Mouse (Mus musculus): ENCODE results near the gene Ctnnbl1.
A peak's percentile ranks its signal among the peaks of the same experiment; 100 is the strongest.

The Ctnnbl1 gene

GRCm38 (mm10) chr2:157723883-157724573 is 13.2 kb upstream of the Ctnnbl1 start:
- Histone ChIP-seq H3K27me3 (ENCODE audit: control insufficient read depth, insufficient read depth, low read length, poor library complexity, severe bottlenecking) (no peaks in the 10 kb centered on the region), H3K36me3 (ENCODE audit: control insufficient read depth, insufficient read depth, low read length, poor library complexity, severe bottlenecking) (no peaks in the 10 kb centered on the region)
- no peak for DNase-seq (ENCODE audit: low read depth, low spot score)

- Histone ChIP-seq H3K27me3 (ENCODE audit: control insufficient read depth, insufficient read depth, low read length, poor library complexity, severe bottlenecking) (no peaks in the 10 kb centered on the region), H3K36me3 (ENCODE audit: control insufficient read depth, insufficient read depth, low read length, poor library complexity, severe bottlenecking) (no peaks in the 10 kb centered on the region)
- DNase-seq (ENCODE audit: low read depth, low spot score) = no peak
Measured at GRCm38 (mm10) chr2:157724574-157724914, 12.7 kb upstream of the Ctnnbl1 start.

- no peaks in the 10 kb centered on the region for H3K27me3 ChIP-seq (ENCODE audit: control insufficient read depth, insufficient read depth, low read length, poor library complexity, severe bottlenecking)
- peak; percentile 8 for DNase-seq (ENCODE audit: low read depth, low spot score)
- H3K36me3 ChIP-seq (ENCODE audit: control insufficient read depth, insufficient read depth, low read length, poor library complexity, severe bottlenecking) = no peaks in the 10 kb centered on the region; the same call in 1 of the 2 replicates
Measured at GRCm38 (mm10) chr2:157744619-157745018, 7.4 kb downstream of the Ctnnbl1 start.

GRCm38 (mm10) chr2:157745735-157746134 is 8.5 kb downstream of the Ctnnbl1 start:
- H3K36me3 ChIP-seq (ENCODE audit: control insufficient read depth, insufficient read depth, low read length, poor library complexity, severe bottlenecking) = no peaks in the 10 kb centered on the region; the same call in 1 of the 2 replicates
- DNase-seq (ENCODE audit: low read depth, low spot score) = no peak
- H3K27me3 ChIP-seq (ENCODE audit: control insufficient read depth, insufficient read depth, low read length, poor library complexity, severe bottlenecking) = no peaks in the 10 kb centered on the region

GRCm38 (mm10) chr2:157746558-157746957 is 9.4 kb downstream of the Ctnnbl1 start:
- no peak for DNase-seq (ENCODE audit: low read depth, low spot score)
- Histone ChIP-seq H3K27me3 (ENCODE audit: control insufficient read depth, insufficient read depth, low read length, poor library complexity, severe bottlenecking) (no peaks in the 10 kb centered on the region), H3K36me3 (ENCODE audit: control insufficient read depth, insufficient read depth, low read length, poor library complexity, severe bottlenecking) (no peaks in the 10 kb centered on the region; the same call in 1 of the 2 replicates)

GRCm38 (mm10) chr2:157747989-157748388 is 10.8 kb downstream of the Ctnnbl1 start:
- no peak for DNase-seq (ENCODE audit: low read depth, low spot score)
- Histone ChIP-seq H3K27me3 (ENCODE audit: control insufficient read depth, insufficient read depth, low read length, poor library complexity, severe bottlenecking) (no peaks in the 10 kb centered on the region), H3K36me3 (ENCODE audit: control insufficient read depth, insufficient read depth, low read length, poor library complexity, severe bottlenecking) (no peaks in the 10 kb centered on the region; the same call in 1 of the 2 replicates)

GRCm38 (mm10) chr2:157750481-157750880 is 13.3 kb downstream of the Ctnnbl1 start:
- H3K27me3 ChIP-seq (ENCODE audit: control insufficient read depth, insufficient read depth, low read length, poor library complexity, severe bottlenecking) = no peaks in the 10 kb centered on the region
- no peaks in the 10 kb centered on the region; the same call in 1 of the 2 replicates for H3K36me3 ChIP-seq (ENCODE audit: control insufficient read depth, insufficient read depth, low read length, poor library complexity, severe bottlenecking)
- no peak for DNase-seq (ENCODE audit: low read depth, low spot score)

GRCm38 (mm10) chr2:157750926-157751588 is 13.9 kb downstream of the Ctnnbl1 start:
- Histone ChIP-seq H3K36me3 (ENCODE audit: control insufficient read depth, insufficient read depth, low read length, poor library complexity, severe bottlenecking) (no peaks in the 10 kb centered on the region; the same call in 1 of the 2 replicates), H3K27me3 (ENCODE audit: control insufficient read depth, insufficient read depth, low read length, poor library complexity, severe bottlenecking) (no peaks in the 10 kb centered on the region)
- no peak for DNase-seq (ENCODE audit: low read depth, low spot score)

GRCm38 (mm10) chr2:157751589-157752373 is 14.6 kb downstream of the Ctnnbl1 start:
- Histone ChIP-seq H3K36me3 (ENCODE audit: control insufficient read depth, insufficient read depth, low read length, poor library complexity, severe bottlenecking) (no peaks in the 10 kb centered on the region; the same call in 1 of the 2 replicates), H3K27me3 (ENCODE audit: control insufficient read depth, insufficient read depth, low read length, poor library complexity, severe bottlenecking) (no peaks in the 10 kb centered on the region)
- no peak for DNase-seq (ENCODE audit: low read depth, low spot score)

GRCm38 (mm10) chr2:157752374-157752743 is 15.2 kb downstream of the Ctnnbl1 start:
- Histone ChIP-seq H3K27me3 (ENCODE audit: control insufficient read depth, insufficient read depth, low read length, poor library complexity, severe bottlenecking) (no peaks in the 10 kb centered on the region), H3K36me3 (ENCODE audit: control insufficient read depth, insufficient read depth, low read length, poor library complexity, severe bottlenecking) (no peaks in the 10 kb centered on the region; the same call in 1 of the 2 replicates)
- DNase-seq (ENCODE audit: low read depth, low spot score) = no peak

- Histone ChIP-seq H3K36me3 (ENCODE audit: control insufficient read depth, insufficient read depth, low read length, poor library complexity, severe bottlenecking) (no peaks in the 10 kb centered on the region), H3K27me3 (ENCODE audit: control insufficient read depth, insufficient read depth, low read length, poor library complexity, severe bottlenecking) (no peaks in the 10 kb centered on the region)
- no peak for DNase-seq (ENCODE audit: low read depth, low spot score)
Measured at GRCm38 (mm10) chr2:157755771-157756170, 18.6 kb downstream of the Ctnnbl1 start.

- Histone ChIP-seq H3K27me3 (ENCODE audit: control insufficient read depth, insufficient read depth, low read length, poor library complexity, severe bottlenecking) (no peaks in the 10 kb centered on the region), H3K36me3 (ENCODE audit: control insufficient read depth, insufficient read depth, low read length, poor library complexity, severe bottlenecking) (no peaks in the 10 kb centered on the region)
- DNase-seq (ENCODE audit: low read depth, low spot score) = peak; percentile 14
Measured at GRCm38 (mm10) chr2:157756193-157756592, 19.0 kb downstream of the Ctnnbl1 start.

- H3K36me3 ChIP-seq (ENCODE audit: control insufficient read depth, insufficient read depth, low read length, poor library complexity, severe bottlenecking) = no peaks in the 10 kb centered on the region
- H3K27me3 ChIP-seq (ENCODE audit: control insufficient read depth, insufficient read depth, low read length, poor library complexity, severe bottlenecking) = no peaks in the 10 kb centered on the region
- DNase-seq (ENCODE audit: low read depth, low spot score) = no peak
Measured at GRCm38 (mm10) chr2:157758395-157758794, 21.2 kb downstream of the Ctnnbl1 start.

- H3K27me3 ChIP-seq (ENCODE audit: control insufficient read depth, insufficient read depth, low read length, poor library complexity, severe bottlenecking) = no peaks in the 10 kb centered on the region
- no peak for DNase-seq (ENCODE audit: low read depth, low spot score)
Measured at GRCm38 (mm10) chr2:157759717-157760116, 22.5 kb downstream of the Ctnnbl1 start.

GRCm38 (mm10) chr2:157762903-157763302 is 25.7 kb downstream of the Ctnnbl1 start:
- Histone ChIP-seq H3K27me3 (ENCODE audit: control insufficient read depth, insufficient read depth, low read length, poor library complexity, severe bottlenecking) (no peaks in the 10 kb centered on the region), H3K36me3 (ENCODE audit: control insufficient read depth, insufficient read depth, low read length, poor library complexity, severe bottlenecking) (no peaks in the 10 kb centered on the region)
- no peak for DNase-seq (ENCODE audit: low read depth, low spot score)

More at GRCm38 (mm10) chr2:157759717-157760116, 22.5 kb downstream of the Ctnnbl1 start:
- no peaks in the 10 kb centered on the region for H3K36me3 ChIP-seq (ENCODE audit: control insufficient read depth, insufficient read depth, low read length, poor library complexity, severe bottlenecking)
